Mouse (Mus musculus): ENCODE data around the gene 4930404N11Rik.

DNA sequence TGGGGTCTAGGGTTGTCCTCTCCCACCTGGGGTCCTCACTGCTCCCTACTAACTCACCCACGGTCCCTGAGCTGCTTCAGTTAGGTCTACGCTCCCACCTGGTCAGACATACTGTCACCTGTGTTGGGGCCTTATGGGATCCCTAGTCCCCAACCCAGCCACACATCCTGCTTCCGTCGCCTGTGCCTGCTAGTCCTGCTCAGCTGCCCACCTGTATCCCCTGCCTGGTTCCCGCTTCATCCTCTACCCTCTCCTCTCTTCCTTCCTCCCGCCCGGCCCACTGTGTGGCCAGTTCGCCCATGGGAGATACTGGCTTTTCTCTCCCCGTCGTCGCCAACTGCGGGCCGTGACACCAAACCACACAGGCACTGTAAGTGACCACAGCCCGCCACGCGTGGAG, 50.0 kb downstream of the 4930404N11Rik start:
- TF ChIP-seq POLR2A (IDR thresholded peaks at IDR 0.05; ENCODE audit: low read depth, low read length) (no peak), CTCF (conservative IDR thresholded peaks at IDR 0.05; ENCODE audit: insufficient read depth, insufficient read length, low read depth, low read length) (no peak)

Measured in kidney, adult 2 months (tissue).